Mouse (Mus musculus) liver, adult 2 months (tissue): Measurements from ENCODE around the gene Gjc1. TPM values are rescaled to one million over a fixed set of nuclear protein-coding genes. Genes with fewer than 3 reads are reported as not detected.

ENCODE experiments used
- DNase-seq: peaks from one replicate; pipeline ENCODE4 v3.0.0-alpha.2; 2011; ENCODE audit warnings: low read depth, low spot score; ENCODE audit errors: extremely low read depth
- H3K27ac ChIP-seq: fragments of 200-500 bp; replicated peaks from 2 replicates; pipeline ENCODE4 v1.5.1; 2012; ENCODE audit warnings: low read depth, mild to moderate bottlenecking, control low read depth, inconsistent platforms, low read length; ENCODE audit not compliant: insufficient read depth
- H3K27me3 ChIP-seq: fragments of 200-500 bp; 2 replicates; pipeline ENCODE4 v1.6.1; 2012; ENCODE audit warnings: mild to moderate bottlenecking, moderate library complexity, low read length, inconsistent platforms; ENCODE audit not compliant: control insufficient read depth, insufficient read depth
- H3K36me3 ChIP-seq: fragments of 200-500 bp; 2 replicates; pipeline ENCODE4 v1.6.1; 2012; ENCODE audit warnings: low read length, inconsistent platforms; ENCODE audit not compliant: control insufficient read depth, insufficient read depth
- H3K4me1 ChIP-seq: fragments of 200-500 bp; 2 replicates; pipeline ENCODE4 v1.6.1; 2011; ENCODE audit warnings: low read length; ENCODE audit not compliant: control insufficient read depth, insufficient read depth
- H3K4me3 ChIP-seq: fragments of 200-500 bp; 2 replicates; pipeline ENCODE4 v1.5.1; 2011; ENCODE audit warnings: low read depth, mild to moderate bottlenecking, control low read depth, low read length, moderate library complexity; ENCODE audit not compliant: insufficient read depth
- H3K79me2 ChIP-seq: fragments of 200-500 bp; 2 replicates; pipeline ENCODE4 v1.6.1; 2012; ENCODE audit warnings: inconsistent platforms, mild to moderate bottlenecking, low read length, moderate library complexity; ENCODE audit not compliant: control insufficient read depth, insufficient read depth
- H3K9ac ChIP-seq: fragments of 200-500 bp; 2 replicates; pipeline ENCODE4 v1.6.1; 2012; ENCODE audit warnings: low read depth, mild to moderate bottlenecking, control low read depth, inconsistent platforms, low read length
- CTCF ChIP-seq: fragments of 200-500 bp; IDR thresholded peaks from 2 replicates; pipeline ENCODE4 v1.5.1; 2011; ENCODE audit warnings: low read depth, low read length, control low read depth
- POLR2A ChIP-seq: fragments of 200-500 bp; IDR thresholded peaks from 2 replicates; pipeline ENCODE4 v1.6.1; 2011; ENCODE audit warnings: low read length, control low read depth; ENCODE audit not compliant: insufficient read depth; ENCODE audit errors: extremely low read depth
- WGBS: fragments of 180-500 bp; shearing (Covaris S2); methylation state at CpG from one replicate; pipeline ENCODE4 v1.1.7; 2018; 5-methylcytosine and 5-hydroxymethylcytosine counted together
- polyA plus RNA-seq: library from polyadenylated mRNA; depleted of rRNA; stranded (reverse); fragments of >200 nt; gene quantifications from 2 replicates; pipeline ENCODE4 v1.2.3, GENCODE M21; 2012
- total RNA-seq: library from RNA; depleted of rRNA; stranded (reverse); fragments of >200 nt; gene quantifications from 2 replicates; pipeline ENCODE4 v1.2.3, GENCODE M21; 2014

Gene Gjc1
- total and polyA plus RNA-seq, 2 experiments = 0.26 to 0.46 TPM

DNA sequence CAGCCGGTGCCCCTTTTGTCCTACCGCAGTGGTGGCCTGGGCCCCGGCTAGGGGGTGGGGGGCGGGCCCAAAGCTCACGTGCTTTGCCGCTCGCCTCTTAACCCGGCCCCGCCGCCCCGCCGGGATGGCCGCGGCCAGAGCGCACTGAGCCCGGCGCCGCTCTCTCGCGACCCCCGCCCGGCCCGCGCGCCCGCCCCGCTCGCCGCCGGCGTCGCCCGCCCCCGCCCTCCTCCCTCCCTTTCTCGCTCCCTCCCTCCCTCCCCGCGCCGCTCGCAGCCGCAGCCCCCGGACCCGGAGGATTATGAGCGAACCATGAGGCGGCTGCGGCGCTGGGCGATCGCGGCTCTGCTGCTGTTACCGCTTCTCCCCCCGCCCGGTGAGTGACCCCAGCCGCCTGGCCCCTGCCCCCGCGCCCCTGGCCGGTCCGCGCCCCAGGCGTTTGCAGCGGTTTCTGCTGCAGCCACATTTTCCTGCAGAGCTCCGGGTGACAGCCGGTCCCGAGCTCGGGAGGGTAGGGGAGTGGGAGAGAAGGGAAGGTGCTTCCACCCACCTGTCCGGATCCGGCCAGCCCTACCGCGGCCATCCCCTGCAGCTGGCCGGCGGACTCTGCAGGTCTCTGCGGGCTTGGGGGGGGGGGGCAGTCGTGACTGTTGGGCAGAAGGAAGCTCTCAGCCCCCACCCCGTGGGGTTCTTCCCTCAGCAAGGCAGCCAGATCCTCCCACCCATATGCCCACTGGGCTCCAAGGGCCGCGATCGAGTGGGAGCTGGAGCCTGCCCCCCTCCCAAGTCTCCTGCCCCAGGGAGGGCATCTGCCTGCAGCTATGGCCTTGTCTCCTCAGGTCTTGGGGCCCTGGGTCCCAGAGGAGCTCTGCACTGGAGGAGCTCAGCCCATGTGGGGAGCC lies 57.9 kb downstream of the Gjc1 start, which contains the start of gene Adam11:
Adam11 (plus strand) TSS at position 131 of the 902 bp plus-strand sequence.
- no peak for DNase-seq
- Histone ChIP-seq H3K36me3 (no peaks in the 10 kb centered on the region), H3K79me2 (no peaks in the 10 kb centered on the region), H3K27me3 (no peaks in the 10 kb centered on the region), H3K27ac (no peak within 1 kb of the TSS), H3K4me1 (no peaks in the 10 kb centered on the region), H3K4me3 (peak within 1 kb of the TSS; percentile 63), H3K9ac (peak within 1 kb of the TSS; percentile 79)
- no peak for TF ChIP-seq CTCF
- TF ChIP-seq POLR2A = no peak
- 3% methylated on average over 52 of the region's 76 CpGs for WGBS

DNA sequence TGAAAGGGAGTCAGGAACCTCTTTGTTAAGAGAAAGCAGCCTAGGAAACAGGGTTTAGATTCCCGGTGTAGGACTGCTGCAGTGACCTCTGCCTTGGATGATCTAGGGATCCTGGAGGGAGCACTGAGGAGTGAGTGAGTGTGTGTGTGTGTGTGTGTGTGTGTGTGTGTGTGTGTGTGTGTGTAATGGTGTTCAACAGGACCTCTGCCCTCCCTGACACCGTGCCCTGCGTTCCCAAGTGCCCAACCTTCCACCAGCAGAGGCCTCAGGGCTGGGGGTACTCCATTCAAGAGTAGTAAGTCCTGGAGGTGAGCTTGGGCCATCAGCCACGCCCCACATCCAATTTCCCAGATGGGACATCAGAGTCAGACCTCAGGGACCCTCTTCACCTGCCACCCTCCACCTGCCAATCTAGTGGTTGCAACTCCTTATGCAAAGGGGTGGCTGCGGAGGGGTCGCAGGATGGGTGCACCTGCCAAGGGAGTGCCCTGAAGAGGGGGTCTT lies 58.6 kb downstream of the Gjc1 start:
- 37% methylated on average over 6 of the region's 6 CpGs for WGBS
- no peak overlapping the region for H3K9ac ChIP-seq
- TF ChIP-seq POLR2A (no peak), CTCF (no peak)
- no peak for DNase-seq
- no peaks in the 10 kb centered on the region for H3K4me1 ChIP-seq
- H3K4me3 ChIP-seq = peak overlapping the region; percentile 10; the same call in 1 of the 2 replicates
- H3K27ac ChIP-seq = no peak overlapping the region
- H3K79me2 ChIP-seq = no peaks in the 10 kb centered on the region
- no peaks in the 10 kb centered on the region for H3K36me3 ChIP-seq
- no peaks in the 10 kb centered on the region for H3K27me3 ChIP-seq

DNA sequence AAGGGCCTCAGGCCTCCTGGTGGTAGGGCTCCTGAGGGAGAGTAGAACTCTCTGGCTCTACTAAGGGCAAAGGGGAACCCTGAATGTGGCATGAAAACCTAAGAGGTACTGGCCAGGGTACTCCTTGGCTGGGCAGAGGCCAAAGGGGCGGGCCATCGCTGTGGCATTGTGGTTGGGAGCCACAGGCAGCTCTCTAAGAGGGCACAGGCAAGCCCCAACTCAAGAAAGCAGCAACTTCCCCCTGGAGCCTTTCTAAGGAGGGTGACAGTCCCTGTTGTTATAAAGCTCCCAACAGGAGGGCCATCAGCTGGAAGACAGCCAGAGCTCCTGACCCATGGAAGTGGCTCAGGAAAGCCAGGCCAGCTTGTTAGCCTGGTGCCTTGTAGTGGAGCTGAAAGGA lies 60.5 kb downstream of the Gjc1 start:
- Histone ChIP-seq H3K27ac (no peak overlapping the region), H3K36me3 (no peaks in the 10 kb centered on the region), H3K4me3 (no peak overlapping the region), H3K27me3 (no peaks in the 10 kb centered on the region), H3K79me2 (no peaks in the 10 kb centered on the region), H3K4me1 (peaks cover 12% of the 10 kb centered on the region), H3K9ac (no peak overlapping the region)
- 92% methylated on average over 2 of the region's 2 CpGs for WGBS
- TF ChIP-seq CTCF = no peak
- DNase-seq = no peak

DNA sequence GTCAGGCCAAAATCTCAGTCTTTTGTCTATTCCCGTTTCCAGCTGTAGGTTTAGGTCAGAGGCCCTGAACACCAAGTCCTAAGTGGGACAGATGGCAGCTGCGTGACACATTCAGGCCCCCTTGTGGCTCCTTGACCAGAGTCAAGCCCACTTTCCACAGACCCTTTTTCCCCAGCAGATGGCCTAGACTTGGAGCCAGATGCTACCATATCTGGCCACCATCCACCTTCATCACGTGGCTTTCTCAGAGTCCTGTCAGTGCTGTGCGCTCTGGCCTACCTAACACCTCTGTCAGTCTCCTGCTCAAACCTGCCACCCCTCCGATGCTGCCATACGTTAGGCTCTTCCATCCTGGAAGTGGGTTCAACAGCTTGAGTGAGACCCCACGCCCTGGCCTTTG lies 64.1 kb downstream of the Gjc1 start:
- Histone ChIP-seq H3K79me2 (no peaks in the 10 kb centered on the region), H3K4me3 (no peak overlapping the region), H3K27me3 (no peaks in the 10 kb centered on the region), H3K4me1 (peaks cover 20% of the 10 kb centered on the region), H3K9ac (no peak overlapping the region), H3K27ac (peak overlapping the region; percentile 68), H3K36me3 (no peaks in the 10 kb centered on the region)
- 84% methylated on average over 7 of the region's 7 CpGs for WGBS
- peak; percentile 37 for DNase-seq
- no peak for TF ChIP-seq CTCF
- no peak for TF ChIP-seq POLR2A

DNA sequence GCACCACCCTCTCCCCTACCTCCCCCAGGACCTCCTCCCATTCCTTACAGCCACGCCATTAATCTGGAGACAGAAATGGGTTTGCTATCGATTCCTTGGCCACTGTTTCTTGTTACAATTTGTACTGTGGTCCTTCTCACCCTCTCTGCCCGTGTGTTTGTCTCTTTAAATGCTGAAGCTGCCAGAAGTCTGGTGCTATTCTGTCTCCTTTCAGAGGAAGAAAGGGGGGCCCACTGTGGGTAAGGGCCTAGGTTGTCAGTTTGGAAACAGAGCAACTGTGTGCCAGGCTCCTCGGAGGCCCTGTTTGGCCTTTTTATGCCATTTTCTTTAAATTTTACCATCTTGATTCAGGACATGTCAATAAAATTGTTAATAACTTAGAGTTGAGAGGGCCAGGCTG lies 65.1 kb downstream of the Gjc1 start:
- TF ChIP-seq CTCF = no peak
- TF ChIP-seq POLR2A = no peak
- WGBS = 15% methylated on average over 4 of the region's 4 CpGs

More for the DNA sequence above, 65.1 kb downstream of the Gjc1 start:
- H3K9ac ChIP-seq = peak overlapping the region; percentile 8
- H3K4me3 ChIP-seq = no peak overlapping the region
- H3K36me3 ChIP-seq = no peaks in the 10 kb centered on the region
- H3K27ac ChIP-seq = peak overlapping the region; percentile 75
- H3K4me1 ChIP-seq = peaks cover 25% of the 10 kb centered on the region
- DNase-seq = no peak
- no peaks in the 10 kb centered on the region for H3K79me2 ChIP-seq
- H3K27me3 ChIP-seq = no peaks in the 10 kb centered on the region
